Mouse (Mus musculus) limb, embryonic 11.5 days (tissue): ENCODE data around the gene Atmin. TPM values are rescaled to one million over a fixed set of nuclear protein-coding genes. Genes with fewer than 3 reads are reported as not detected.
A peak's percentile ranks its signal among the peaks of the same experiment; 100 is the strongest.

ENCODE experiments used
- ATAC-seq: fragments of 200-750 bp; cut with Nextera tagmentation; 2 replicates; pipeline ENCODE4 v1.8.0; 2017; ENCODE audit warnings: low read depth; ENCODE audit not compliant: insufficient number of reproducible peaks, low FRiP score, low TSS enrichment
- DNase-seq: peaks from one replicate; pipeline ENCODE4 v3.0.0-alpha.2; 2015; ENCODE audit warnings: low spot score
- H3K27ac ChIP-seq: fragments of 300-500 bp; sonication (generic); replicated peaks from 2 replicates; pipeline ENCODE4 v1.5.1; 2014; ENCODE audit warnings: low read depth, mild to moderate bottlenecking, low read length
- H3K27me3 ChIP-seq: fragments of 300-500 bp; sonication (generic); 2 replicates; pipeline ENCODE4 v1.6.1; 2014; ENCODE audit warnings: mild to moderate bottlenecking, low read length, mixed read lengths; ENCODE audit not compliant: control insufficient read depth, insufficient read depth
- H3K36me3 ChIP-seq: fragments of 300-500 bp; sonication (generic); 2 replicates; pipeline ENCODE4 v1.6.1; 2014; ENCODE audit warnings: mild to moderate bottlenecking, low read length, moderate library complexity, mixed read lengths; ENCODE audit not compliant: control insufficient read depth, insufficient read depth
- H3K4me1 ChIP-seq: fragments of 300-500 bp; sonication (generic); 2 replicates; pipeline ENCODE4 v1.6.1; 2014; ENCODE audit warnings: low read length, mixed read lengths; ENCODE audit not compliant: control insufficient read depth, insufficient read depth
- H3K4me2 ChIP-seq: fragments of 300-500 bp; sonication (generic); 2 replicates; pipeline ENCODE4 v1.6.1; 2014; ENCODE audit warnings: low read depth, mild to moderate bottlenecking, moderate library complexity; ENCODE audit not compliant: severe bottlenecking
- H3K4me3 ChIP-seq: fragments of 300-500 bp; sonication (generic); 2 replicates; pipeline ENCODE4 v1.5.1; 2014; ENCODE audit warnings: low read depth, low read length
- H3K9ac ChIP-seq: fragments of 300-500 bp; sonication (generic); 2 replicates; pipeline ENCODE4 v1.6.1; 2014; ENCODE audit warnings: mild to moderate bottlenecking, low read length
- H3K9me3 ChIP-seq: fragments of 300-500 bp; sonication (generic); 2 replicates; pipeline ENCODE4 v1.6.1; 2016; ENCODE audit warnings: low read length; ENCODE audit not compliant: control insufficient read depth
- WGBS: fragments of 180-500 bp; shearing (Covaris S2); extraction: QIAGEN DNeasy Blood & Tissue Kit; methylation state at CpG from one replicate; pipeline ENCODE4 v1.1.7; 2014; 5-methylcytosine and 5-hydroxymethylcytosine counted together
- polyA plus RNA-seq: library from polyadenylated mRNA; unstranded; fragments of >200 nt; fragmentation: Nextera tagmentation; extraction: Ambion mirVana; gene quantifications from 2 replicates; pipeline ENCODE4 v1.2.1, GENCODE M21; 2014

The Atmin gene
- polyA plus RNA-seq, 1 experiment from 2014 or later: 13.4 TPM

DNA sequence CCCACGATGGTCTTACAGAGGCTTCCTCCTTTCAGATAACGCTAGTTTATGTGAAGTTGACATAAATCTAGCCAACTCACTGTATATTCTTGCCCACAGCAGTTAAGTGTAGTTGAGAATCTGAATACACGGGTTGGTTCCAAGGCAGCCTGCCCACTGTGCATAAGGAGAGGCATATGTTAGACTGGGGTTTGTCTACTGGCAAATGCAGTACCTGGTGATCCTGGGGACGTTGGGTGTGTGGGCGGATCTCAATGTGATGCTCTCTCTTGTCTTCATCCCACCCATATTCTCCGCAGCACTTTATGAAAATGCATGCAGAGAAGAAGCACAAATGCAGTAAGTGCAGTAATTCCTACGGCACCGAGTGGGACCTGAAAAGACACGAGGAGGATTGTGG lies 11.2 kb downstream of the Atmin start:
- Histone ChIP-seq H3K4me1 (no peaks in the 10 kb centered on the region), H3K9me3 (no peaks in the 10 kb centered on the region), H3K27me3 (no peaks in the 10 kb centered on the region), H3K4me2 (no peak overlapping the region), H3K9ac (no peak overlapping the region), H3K4me3 (no peak overlapping the region), H3K36me3 (peaks cover 5% of the 10 kb centered on the region; the same call in 1 of the 2 replicates), H3K27ac (no peak overlapping the region)
- 94% methylated on average over 9 of the region's 9 CpGs for WGBS
- ATAC-seq (no peak), DNase-seq (no peak)

DNA sequence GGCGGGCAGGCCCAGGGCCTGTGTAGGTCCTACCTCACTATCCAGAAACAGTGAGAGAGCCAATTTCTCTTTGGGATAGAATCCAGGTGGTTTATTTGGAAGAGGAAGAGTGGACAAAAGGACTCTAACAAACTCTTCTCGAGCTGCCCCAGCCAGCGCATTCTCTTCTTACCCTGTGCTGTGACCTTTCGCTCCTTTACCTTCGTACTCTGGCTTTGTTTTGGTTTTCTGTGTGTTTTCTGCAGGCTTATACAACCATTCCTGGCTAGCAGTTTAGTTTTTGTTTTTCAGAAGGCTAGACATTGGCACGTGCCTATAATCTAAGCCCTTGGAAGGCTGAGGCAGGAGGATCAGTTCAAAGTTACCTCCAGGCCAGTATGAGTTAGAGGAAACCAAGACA lies 26.3 kb downstream of the Atmin start:
- Histone ChIP-seq H3K4me3 (no peak overlapping the region), H3K36me3 (no peaks in the 10 kb centered on the region), H3K27ac (no peak overlapping the region), H3K27me3 (no peaks in the 10 kb centered on the region), H3K9ac (no peak overlapping the region), H3K4me1 (no peaks in the 10 kb centered on the region), H3K9me3 (no peaks in the 10 kb centered on the region), H3K4me2 (no peak overlapping the region)
- DNase-seq (no peak), ATAC-seq (no peak)
- 85% methylated on average over 6 of the region's 6 CpGs for WGBS

DNA sequence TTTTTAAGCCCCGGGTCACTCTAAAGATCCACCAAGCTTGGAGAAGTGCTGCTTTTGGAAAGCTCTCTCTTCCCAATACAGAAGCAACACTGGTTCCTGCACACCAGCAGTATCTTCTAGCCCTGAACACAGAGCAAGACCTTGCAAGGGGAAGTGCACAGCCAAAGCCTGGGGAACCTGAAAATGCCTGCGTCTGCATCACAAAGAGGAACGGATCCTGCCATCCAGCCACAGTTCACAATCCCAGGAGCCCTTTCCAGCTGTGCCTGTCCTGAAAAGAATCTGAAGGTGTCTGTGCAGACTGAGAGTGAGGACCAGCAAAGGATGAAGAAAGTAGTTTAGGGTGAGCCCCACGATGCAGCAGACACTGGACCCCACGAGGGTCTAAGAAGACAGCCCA lies 31.9 kb downstream of the Atmin start:
- Histone ChIP-seq H3K4me2 (no peak overlapping the region), H3K27ac (no peak overlapping the region), H3K4me3 (no peak overlapping the region), H3K36me3 (no peaks in the 10 kb centered on the region), H3K9ac (no peak overlapping the region), H3K27me3 (no peaks in the 10 kb centered on the region), H3K4me1 (no peaks in the 10 kb centered on the region), H3K9me3 (no peaks in the 10 kb centered on the region)
- DNase-seq: no peak
- WGBS: 33% methylated on average over 5 of the region's 5 CpGs
- ATAC-seq: no peak

DNA sequence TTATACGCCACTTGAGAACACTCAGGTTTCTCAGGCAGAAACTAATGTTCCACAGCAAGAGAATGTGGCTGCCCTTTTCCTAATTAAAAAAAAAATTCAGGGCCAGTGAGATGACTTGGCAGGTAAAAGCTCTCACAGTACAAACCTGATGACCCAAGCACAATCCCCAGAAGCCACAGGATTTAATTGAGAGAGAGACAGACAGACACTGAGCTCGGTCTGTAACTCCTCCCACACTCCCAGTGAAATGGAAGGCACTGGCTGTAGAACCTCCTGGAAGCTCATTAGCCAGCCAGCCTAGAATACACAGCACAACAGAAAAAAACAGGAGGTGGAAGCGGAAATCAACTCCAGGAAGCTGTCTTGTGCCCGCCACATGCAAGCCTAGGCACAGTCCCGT lies 32.4 kb downstream of the Atmin start:
- no peaks in the 10 kb centered on the region for H3K36me3 ChIP-seq
- no peaks in the 10 kb centered on the region for H3K9me3 ChIP-seq
- no peak overlapping the region for H3K27ac ChIP-seq
- DNase-seq: no peak
- H3K4me1 ChIP-seq: no peaks in the 10 kb centered on the region
- H3K4me2 ChIP-seq: no peak overlapping the region
- 60% methylated on average over 5 of the region's 5 CpGs for WGBS
- H3K9ac ChIP-seq: no peak overlapping the region
- no peak for ATAC-seq
- H3K27me3 ChIP-seq: no peaks in the 10 kb centered on the region
- no peak overlapping the region for H3K4me3 ChIP-seq

DNA sequence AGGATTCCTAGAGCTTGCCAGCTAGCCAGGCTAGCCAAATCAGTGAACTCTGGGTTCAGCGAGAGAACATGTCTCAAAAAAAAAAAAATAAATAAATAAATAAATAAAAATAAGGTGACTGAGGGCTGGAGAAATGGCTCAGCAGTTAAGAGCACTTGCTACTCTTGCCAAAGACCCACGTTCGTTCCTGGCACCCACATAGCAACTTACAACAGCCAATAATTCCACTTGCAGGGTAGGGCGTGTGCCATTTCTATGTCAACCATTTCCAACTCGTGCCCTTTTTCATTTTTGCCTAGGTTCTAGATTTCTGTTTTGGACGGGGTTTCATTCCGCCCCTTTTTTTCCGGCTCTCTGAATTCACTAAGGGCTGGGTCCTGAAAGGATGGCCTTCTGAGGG lies 34.9 kb downstream of the Atmin start:
- no peak overlapping the region for H3K9ac ChIP-seq
- peak overlapping the region; percentile 69 for H3K4me2 ChIP-seq
- H3K4me1 ChIP-seq: no peaks in the 10 kb centered on the region
- no peaks in the 10 kb centered on the region for H3K9me3 ChIP-seq
- no peaks in the 10 kb centered on the region for H3K36me3 ChIP-seq
- DNase-seq (no peak), ATAC-seq (no peak)
- H3K27me3 ChIP-seq: no peaks in the 10 kb centered on the region
- H3K27ac ChIP-seq: no peak overlapping the region
- 38% methylated on average over 8 of the region's 8 CpGs for WGBS
- H3K4me3 ChIP-seq: peak overlapping the region; percentile 53

DNA sequence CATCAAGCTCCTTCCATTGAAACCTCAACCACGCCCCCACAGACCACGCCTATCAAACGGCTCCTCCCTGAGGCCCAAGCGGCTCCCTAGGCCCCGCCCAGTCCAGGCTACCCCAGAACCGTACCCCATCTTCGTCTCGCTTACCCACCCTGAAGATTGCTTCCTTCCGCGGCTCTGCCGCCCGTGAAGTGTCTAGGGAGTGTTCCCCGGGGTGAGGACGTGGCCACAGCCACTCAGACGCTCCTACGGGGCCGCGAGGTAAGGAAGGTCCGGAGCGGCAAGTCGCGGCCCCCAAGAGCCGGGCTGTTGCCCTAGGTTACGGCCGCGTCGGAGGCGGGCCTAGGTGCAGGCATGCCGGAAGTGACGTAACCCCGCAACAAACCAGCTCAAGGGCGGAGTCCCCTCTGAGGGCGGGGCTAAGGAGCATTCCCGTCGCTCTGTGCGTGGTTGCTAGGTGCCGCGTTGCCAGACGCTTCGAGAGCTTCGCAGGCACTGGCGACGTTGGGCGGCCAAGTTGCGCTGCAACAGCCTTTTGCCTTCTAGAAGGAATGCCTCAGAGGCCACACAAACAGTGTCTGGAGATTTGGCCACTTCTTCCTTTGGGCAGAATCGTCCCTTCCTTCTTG lies 35.6 kb downstream of the Atmin start, which contains the start of gene 1700030J22Rik:
Gene 1700030J22Rik (minus strand): TSS at position 329 of the 626 bp plus-strand sequence.
- Histone ChIP-seq H3K4me2 (peak within 1 kb of the TSS; percentile 69), H3K4me1 (no peaks in the 10 kb centered on the region), H3K27ac (no peak within 1 kb of the TSS), H3K27me3 (no peaks in the 10 kb centered on the region), H3K4me3 (peak within 1 kb of the TSS; percentile 53), H3K9ac (no peak within 1 kb of the TSS), H3K36me3 (no peaks in the 10 kb centered on the region), H3K9me3 (no peaks in the 10 kb centered on the region)
- WGBS: under 1% methylated on average over 46 of the region's 46 CpGs
- DNase-seq (peak; percentile 99), ATAC-seq (peak; percentile 99)

DNA sequence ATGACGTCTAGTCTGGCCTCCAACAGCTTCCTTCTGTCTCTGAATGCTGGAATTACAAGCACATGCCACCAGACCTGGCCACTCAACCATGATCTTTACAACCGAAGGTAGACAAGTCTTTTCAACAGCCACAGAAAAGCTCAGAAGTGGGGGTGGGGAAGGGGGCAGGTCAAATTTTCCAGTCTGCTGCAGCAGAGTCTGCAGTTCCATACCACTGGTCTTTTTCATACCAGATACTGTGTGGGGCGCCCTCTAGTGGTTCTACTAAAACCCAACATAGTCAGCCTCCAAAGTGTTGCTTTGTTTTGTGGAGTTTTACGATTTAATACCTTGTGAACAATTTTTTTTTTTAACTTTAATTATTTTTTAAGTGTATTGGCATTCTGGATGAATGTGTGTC lies 36.9 kb downstream of the Atmin start:
- WGBS: 25% methylated on average over 4 of the region's 4 CpGs
- DNase-seq: peak; percentile 77
- Histone ChIP-seq H3K4me1 (no peaks in the 10 kb centered on the region), H3K9ac (no peak overlapping the region), H3K4me3 (no peak overlapping the region), H3K36me3 (peaks cover 3% of the 10 kb centered on the region; the same call in 1 of the 2 replicates), H3K27me3 (no peaks in the 10 kb centered on the region), H3K27ac (no peak overlapping the region), H3K9me3 (no peaks in the 10 kb centered on the region), H3K4me2 (no peak overlapping the region)
- no peak for ATAC-seq

DNA sequence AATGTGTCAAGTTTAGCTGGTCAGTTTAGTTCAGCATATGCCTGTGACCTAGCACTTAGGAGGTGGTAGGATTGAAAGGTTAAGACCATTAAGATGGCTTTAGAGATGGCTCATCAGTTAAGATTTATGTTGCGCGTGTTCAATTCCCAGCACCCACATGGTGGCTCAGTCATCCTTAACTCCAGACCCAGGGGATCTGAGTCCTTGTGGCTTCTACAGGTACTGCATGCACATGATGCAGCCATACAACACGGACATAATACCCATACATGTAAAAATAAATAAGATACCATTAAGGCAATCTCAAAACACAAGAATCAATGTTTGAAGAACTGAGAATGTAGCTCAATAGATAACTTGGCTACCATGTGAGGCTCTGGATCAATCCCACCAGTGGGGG lies 46.6 kb downstream of the Atmin start:
- 91% methylated on average over 3 of the region's 3 CpGs for WGBS
- H3K9me3 ChIP-seq: no peaks in the 10 kb centered on the region
- H3K4me2 ChIP-seq: no peak overlapping the region
- DNase-seq (no peak), ATAC-seq (no peak)
- no peak overlapping the region for H3K4me3 ChIP-seq
- no peaks in the 10 kb centered on the region for H3K27me3 ChIP-seq
- H3K36me3 ChIP-seq: peaks cover 6% of the 10 kb centered on the region; the same call in 1 of the 2 replicates
- no peak overlapping the region for H3K27ac ChIP-seq
- H3K9ac ChIP-seq: no peak overlapping the region
- H3K4me1 ChIP-seq: peaks cover 7% of the 10 kb centered on the region; the same call in 1 of the 2 replicates

DNA sequence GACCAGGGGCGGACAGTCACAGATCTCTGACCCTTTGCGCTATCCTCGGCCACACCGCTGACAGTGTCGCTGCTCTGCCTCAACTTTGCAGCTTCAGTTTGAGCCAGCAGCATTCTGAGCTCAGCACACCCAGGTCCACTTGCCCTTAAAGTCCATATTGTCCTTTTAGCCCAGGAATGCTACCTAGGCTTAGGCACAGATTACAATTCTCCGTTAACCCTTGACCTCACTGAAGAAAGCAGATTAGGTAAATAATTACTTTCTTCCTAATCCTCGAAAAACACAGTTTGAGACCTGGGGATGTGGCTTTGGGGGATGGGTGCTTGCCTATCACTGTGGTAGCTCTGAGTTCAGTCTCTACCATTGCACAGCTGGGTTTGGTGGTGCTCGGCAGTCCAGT lies 48.0 kb downstream of the Atmin start:
- no peak for ATAC-seq
- Histone ChIP-seq H3K36me3 (no peaks in the 10 kb centered on the region; the same call in 1 of the 2 replicates), H3K4me1 (peaks cover 7% of the 10 kb centered on the region; the same call in 1 of the 2 replicates), H3K4me3 (no peak overlapping the region), H3K27ac (no peak overlapping the region), H3K9ac (no peak overlapping the region), H3K27me3 (no peaks in the 10 kb centered on the region), H3K9me3 (no peaks in the 10 kb centered on the region), H3K4me2 (no peak overlapping the region)
- 89% methylated on average over 8 of the region's 8 CpGs for WGBS
- no peak for DNase-seq
